Mouse (Mus musculus) right cerebral cortex, postnatal 25 days (tissue): ENCODE results near the gene Nup50.
A peak's percentile ranks its signal among the peaks of the same experiment; 100 is the strongest.

Experiments used
- DNase-seq: peaks from one replicate; pipeline ENCODE4 v3.0.0; 2022

Nup50 gene

GRCm38 (mm10) chr15:84989771-84990170 is 66.6 kb downstream of the Nup50 start:
- peak; percentile 30 for DNase-seq
